Mouse (Mus musculus): ENCODE data around the gene Gclc. TPM values are rescaled to one million over a fixed set of nuclear protein-coding genes. Genes with fewer than 3 reads are reported as not detected.

The Gclc gene
- polyA plus RNA-seq (2015; fragmentation: Nextera tagmentation; extraction: Ambion mirVana), result 10.5 and 10.9 TPM in 2 replicates

DNA sequence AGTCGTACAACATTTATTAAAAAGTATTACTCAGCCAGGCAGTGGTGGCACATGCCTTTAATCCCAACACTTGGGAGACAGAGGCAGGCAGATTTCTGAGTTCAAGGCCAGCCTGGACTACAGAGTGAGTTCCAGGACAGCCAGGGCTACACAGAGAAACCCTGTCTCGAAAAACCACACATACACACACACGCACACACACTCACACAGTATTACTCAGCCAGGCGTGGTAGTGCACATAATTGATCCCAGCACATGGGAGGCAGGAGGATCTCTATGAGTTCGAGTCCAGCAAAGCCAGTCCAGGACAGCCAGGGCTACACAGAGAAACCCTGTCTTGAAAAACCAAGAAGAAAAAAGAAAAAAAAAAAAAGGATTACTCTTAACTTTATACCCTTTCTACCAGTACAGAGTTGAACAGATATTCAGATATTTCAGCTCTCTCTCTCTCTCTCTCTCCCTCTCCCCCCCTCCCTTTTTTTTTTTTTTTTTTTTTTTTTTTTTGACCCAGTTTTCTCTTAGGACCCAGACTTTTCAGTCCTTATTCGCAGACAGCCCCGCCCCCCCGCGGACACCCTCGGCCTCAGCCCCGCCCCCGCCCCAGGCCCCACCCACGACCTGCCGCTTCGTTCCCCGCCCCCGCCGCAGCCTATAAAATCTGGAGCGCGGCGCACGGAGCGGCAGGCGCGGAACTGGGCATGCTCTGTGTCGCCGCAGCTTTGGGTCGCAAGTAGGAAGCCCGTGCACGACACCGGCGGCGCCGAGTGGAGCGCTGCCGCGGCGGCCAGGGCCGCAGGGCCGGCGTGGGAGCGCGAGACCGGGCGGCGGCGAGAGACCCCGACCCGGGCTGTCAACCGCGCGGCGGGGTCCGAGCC is at the start of gene Gclc:
Gene Gclc (plus strand): TSS at position 683 of the 875 bp plus-strand sequence.

Other genes starting within 250 kb of the Gclc start
- gene Lrrc1, start 209.7 kb upstream of the Gclc start, polyA plus RNA-seq (2015; fragmentation: Nextera tagmentation; extraction: Ambion mirVana), result 10.3 and 11.9 TPM in 2 replicates
- gene Klhl31, start 118.0 kb upstream of the Gclc start, polyA plus RNA-seq (2015; fragmentation: Nextera tagmentation; extraction: Ambion mirVana), result 0.05 and 0.14 TPM in 2 replicates
- 56.3 and 76.1 TPM in 2 replicates for gene Elovl5, start 162.8 kb downstream of the Gclc start, polyA plus RNA-seq (2015; fragmentation: Nextera tagmentation; extraction: Ambion mirVana)